Mouse (Mus musculus) frontal cortex, adult 2 months (tissue): ENCODE results near the gene Tor1a. TPM values are rescaled to one million over a fixed set of nuclear protein-coding genes. Genes with fewer than 3 reads are reported as not detected.

Source experiments
- DNase-seq, 2 experiments: peaks; one replicate each; pipeline ENCODE4 v3.0.0; 2022; ENCODE audit warnings: low spot score in 1 of 2; ENCODE audit errors: extremely low spot score in 1 of 2
- polyA plus RNA-seq: library from polyadenylated mRNA; depleted of rRNA; stranded (reverse); fragments of >200 nt; gene quantifications from 2 replicates; pipeline ENCODE4 v1.2.3, GENCODE M21; 2012; rRNA removed

Tor1a gene
- polyA plus RNA-seq = 45.7 and 53.9 TPM in 2 replicates

DNA sequence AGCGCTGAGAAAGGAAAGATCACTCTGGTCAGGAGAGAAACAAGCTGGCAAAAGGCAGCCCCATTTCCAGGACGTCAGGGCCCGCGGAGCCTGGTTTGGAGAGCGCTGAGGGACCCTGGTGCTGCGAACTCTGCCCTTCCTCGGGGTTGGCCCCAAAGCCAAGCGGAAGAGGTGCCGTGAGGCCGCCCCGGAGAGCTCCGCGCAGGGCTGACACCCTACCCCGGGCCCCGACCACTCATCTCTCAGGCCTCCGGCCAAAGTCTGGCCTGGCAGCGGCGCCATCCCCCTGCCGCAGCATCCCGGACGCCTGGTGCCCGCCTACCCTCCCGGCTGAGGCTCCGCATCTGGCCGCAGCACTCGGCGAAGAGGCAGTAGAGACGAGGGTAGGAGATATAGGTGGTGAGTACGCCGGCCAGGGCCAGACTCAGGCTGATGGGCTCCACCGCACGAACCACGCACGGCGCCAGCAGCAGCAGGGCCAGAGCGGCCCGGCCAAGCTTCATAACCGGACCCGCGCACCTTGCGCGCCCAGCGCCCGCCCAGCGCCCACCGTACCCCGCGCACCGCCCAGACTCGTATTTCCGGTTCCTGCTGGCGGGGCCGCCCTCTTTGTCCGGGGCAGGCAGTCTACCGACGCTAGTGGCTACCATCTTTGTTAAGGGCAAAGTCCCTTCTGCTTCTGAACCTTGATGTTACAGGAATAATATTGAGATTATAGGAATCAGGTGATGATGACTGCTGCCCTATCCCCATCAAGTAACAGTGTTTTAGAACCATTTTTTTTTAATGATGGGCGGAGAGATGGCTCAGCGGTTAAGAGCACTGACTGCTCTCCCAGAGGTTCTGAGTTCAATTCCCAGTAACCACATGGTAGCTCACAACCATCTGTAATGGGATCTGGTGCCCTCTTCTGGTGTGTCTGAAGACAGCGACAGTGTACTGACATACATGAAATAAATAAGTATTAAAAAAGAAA, at the start of gene Tor1a:
Gene Tor1a (minus strand): TSS at position 582 of the 976 bp plus-strand sequence.
- peak; percentile 79 to 92 for DNase-seq

DNA sequence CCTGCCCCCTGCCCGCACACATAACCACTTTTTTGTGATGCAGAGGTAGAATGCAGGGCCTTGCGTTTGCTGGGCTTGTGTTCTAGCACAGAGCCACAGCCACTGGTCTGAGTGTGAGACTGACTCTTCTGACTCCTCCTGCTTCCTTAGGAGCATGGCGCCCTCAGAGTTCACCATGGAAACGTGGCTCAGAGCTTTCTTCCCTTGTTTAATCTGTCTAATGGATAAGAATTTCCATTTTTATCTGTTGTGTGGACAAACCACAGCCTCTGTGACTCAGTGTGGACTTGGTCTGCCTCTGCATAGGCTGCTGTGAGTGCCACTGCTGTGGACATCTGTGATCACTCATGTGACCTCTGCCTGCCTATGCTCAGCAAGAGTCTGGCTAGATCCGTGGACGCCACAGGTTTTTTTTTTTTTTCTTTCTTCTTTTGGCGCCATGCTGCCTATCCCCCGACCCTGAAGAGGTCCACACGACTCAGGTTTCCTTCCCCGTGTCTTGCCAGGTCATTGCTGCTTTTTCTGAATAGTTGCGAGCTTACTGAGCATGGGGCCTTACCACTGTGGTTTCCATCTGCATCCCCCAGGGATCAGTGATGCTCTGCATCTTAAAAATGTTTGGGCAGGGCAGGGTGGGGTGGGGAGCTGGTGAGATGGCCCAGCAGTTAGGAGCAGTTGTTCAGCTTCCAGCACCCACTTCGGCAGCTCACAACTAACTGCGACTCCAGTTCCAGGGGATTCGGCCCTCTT, 45.8 kb upstream of the Tor1a start:
- DNase-seq = no peak

DNA sequence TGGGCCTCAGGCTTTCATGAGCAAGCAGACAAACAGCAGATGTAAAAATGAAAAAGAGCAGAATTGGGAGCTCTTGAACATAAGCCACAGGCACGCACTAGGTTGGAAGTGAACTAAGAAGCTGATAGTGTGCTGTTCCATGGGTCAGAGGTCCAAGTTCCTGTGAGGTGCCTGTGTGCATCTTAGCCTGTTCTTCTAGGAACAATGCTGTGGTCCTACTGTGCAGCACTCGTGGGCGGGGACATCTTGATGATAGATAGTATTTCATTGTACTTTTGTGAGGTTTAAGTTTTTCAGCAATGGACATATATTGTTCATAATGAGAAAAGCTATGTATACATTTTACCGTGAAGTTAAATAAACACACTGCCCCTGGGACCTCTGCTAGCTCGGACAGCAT, 39.5 kb upstream of the Tor1a start:
- no peak for DNase-seq

DNA sequence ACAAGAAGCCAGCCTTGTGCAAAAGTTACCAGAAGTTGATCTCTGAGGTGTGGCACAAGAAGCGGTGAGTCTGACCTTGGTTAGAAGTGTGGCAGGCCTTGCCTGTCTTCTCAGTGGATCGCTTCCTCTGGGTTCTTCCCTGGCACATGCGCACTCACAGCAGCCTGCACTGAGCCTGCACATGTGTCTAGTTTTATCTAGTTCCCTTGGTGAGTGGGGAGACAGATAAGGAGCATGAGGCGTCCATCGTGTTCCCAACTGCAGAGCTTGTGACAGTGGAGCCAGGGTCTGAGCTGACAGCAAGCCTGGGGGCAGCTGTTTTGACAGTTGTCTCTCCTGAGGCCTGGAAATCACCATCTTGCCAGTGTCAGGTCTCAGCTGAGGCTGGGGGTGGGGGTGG, 38.7 kb upstream of the Tor1a start:
- DNase-seq = no peak

DNA sequence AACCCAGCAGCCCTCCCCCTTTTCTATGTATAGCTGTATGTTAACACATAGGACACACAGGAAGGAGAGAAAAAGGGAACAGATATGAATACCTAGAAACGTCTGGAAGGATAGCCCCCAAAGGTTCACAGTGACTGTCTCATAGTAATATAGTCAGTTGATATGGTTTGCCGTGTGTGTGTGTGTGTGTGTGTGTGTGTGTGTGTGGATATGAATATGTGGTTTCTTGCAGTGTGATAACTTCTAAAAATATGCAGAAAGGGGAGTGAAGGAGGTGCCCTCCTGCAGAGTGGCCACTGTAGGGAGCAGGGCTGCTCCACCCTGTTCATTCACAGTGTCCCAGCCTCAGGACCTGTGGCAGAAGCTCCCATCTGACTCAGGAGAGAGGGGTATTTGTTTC, 37.7 kb upstream of the Tor1a start:
- no peak for DNase-seq

DNA sequence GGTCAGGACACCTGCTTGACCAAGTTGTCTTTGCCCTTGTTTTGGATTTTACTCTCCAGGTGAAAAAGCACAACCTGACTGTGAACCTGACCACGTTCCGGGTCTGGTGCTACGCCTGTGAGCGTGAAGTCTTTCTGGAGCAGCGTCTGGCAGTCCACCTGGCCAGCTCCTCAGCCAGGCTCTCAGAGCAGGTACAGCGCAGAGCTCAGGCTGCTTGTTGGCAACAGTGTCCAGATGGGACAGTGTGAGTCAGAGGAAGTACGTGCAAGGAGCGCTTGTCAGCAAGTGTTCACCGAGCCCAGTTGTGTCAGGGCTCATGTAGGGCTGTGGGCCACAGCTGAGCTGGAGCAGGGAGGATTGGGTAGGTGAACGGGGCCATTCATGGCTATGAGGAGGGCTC, 35.1 kb upstream of the Tor1a start:
- DNase-seq = no peak

DNA sequence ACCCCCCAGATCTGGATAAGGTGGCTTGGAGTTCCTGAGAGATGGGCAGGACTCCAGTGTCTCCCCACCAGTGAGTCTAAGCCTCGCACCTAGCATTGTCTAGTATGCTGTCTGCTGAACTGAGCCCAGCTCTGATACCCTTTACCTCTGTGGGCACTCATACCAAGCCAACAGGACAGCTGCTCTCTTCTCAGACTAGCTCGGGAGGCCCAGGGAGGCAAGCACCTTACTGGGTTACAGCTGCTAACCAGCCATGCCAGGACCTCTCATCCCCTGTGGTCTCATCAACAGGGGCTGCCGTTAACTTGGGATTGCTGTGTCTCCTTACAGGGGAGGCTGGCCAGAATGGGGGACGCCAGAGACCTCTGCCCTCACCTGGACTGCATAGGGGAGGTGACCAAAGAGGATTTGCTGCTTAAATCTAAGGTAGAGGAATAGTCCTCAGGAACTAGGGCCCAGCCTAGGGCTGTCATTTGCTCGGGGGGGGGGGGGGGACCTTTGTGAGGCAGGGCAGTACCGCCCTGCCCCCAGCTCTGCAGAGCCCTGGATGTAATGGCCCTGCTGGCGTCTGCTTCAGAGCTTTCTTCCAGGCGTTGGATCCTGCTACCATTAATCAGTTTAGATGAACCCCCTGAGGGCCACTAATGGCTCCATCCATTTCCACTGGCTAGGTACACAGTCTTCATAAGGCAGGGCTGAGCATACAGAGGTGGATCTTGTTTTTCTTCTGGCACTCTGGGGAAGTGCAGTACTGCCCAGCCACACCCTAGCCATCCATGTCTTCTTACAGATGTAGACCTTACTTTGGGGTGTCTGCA, 30.9 kb upstream of the Tor1a start:
- no peak for DNase-seq

DNA sequence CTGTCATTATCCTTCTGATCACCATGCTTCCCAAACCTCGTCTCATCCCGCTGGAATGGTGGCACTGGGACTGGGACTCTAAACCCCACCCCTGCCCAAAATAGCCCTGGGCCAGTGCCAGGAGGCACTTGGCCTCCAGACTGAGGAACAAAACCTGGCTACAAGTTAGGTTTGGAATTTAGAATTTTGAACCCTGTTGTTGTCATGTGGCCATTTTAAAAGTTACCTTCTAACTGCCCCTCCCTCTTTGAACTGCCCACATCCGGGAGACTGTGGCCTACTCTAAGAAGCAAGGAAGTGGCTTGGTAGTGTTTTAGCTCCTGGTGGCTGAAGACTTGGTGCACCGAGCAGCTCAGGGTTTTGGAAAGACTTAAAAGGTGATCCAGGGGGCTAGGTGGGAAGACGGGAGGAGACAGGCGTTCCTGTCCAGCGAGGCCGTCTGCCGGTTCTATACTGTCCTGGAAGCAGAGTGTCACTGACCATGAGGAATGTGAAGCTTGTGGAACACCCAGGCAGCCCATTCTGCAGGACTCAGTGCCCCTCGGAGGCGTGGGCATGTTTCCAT, 27.8 kb upstream of the Tor1a start:
- DNase-seq = no peak

DNA sequence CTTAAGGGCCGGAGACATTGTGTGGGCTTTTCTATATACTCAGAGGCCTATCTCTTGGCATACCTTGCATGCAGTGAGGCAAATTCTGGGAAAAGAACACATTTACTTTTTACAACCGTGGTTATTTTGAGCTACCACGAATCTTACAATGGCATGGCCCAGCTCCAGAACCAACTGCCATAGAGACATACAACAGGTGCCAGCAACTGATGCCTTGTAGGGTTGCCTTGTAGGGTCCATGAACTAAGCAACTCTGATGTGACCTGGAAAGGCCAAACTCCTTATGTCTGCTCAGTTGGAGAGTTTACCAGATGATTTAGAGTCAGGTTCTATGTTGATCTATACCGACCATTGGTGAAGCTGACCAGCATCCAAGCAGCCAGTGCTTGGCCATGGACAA, 27.1 kb upstream of the Tor1a start:
- no peak for DNase-seq

DNA sequence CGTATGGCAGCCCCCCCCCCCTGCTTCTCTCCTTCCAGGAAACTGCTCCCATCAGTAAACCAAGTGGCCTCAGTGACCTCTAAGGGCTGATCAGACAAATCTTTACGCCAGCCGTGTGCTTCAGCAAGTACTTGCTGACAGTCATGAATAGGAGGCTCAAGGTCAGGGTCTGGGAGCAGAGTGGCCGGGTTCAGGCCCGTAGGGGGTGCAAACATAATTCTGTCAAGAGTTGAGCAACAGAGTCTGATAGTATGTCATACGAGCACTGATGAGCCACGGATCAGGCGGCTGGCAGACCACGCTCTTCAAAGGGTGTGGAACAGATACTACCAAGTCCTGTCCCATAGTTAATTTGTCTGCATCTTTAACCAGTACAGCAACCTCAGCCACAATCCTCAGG, 22.5 kb upstream of the Tor1a start:
- DNase-seq = no peak

DNA sequence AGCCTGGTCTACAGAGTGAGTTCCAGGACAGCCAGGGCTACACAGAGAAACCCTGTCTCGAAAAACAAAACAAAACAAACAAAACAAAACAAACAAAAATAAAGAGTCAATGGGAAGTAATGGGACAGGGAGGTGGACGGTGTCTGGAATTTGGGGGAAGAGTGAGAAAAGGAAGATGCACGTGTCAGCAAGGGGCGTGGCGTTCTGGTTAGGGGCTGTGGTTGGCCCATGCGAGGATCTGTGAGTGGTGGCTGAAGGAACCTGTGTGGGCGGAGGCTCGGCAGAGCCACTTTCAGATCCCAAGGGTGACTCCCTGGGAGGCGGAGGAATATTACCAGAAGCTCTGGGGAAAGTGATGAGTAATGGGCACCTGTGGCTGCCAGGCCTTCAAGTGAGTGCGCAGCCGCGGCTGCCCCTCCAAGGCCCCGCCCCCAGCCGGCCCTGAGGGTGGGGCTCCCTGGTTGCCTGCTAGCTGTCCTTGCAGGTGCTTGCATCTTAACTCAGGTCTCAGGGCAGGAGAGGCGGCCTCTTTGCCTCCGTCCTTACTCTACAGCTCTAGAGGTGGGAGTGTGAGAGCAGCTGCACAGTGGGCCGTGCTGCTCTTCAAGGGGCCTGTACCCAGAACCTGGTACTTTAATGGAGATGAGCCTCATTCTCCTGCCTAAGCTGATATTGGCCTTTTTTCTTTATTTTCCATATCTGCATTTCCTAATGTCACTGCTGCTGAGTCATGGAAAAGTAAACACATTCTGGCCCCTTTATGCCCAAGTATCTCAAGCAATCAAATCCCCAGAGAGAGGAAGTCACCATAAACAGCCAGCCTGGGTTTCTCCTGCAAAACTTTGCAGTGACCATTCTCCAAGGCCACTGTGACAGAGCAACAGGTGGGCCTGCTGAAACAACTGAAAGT, 17.6 kb upstream of the Tor1a start:
- peak in 1 of 2 experiments; percentile 48 for DNase-seq

DNA sequence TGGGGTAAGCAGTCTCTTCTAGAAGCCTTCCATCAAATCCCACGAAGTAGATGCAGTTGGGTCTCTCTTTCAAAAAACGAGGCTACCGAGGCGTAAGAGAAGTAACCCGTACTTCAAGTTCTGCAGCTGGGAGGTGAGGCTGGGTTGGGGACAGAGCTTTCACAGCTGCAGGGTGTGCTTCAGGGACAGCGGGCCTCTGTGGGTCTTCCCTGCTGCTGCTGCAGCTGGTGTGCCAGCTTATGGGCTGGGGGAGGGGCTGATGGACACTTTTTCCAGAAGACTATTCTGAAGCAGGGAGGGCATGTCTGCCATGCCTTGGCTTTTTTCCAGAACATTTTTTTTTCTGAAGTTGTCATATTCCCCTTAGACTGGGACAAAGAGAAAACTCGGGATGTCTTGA, 15.3 kb upstream of the Tor1a start:
- DNase-seq = no peak

DNA sequence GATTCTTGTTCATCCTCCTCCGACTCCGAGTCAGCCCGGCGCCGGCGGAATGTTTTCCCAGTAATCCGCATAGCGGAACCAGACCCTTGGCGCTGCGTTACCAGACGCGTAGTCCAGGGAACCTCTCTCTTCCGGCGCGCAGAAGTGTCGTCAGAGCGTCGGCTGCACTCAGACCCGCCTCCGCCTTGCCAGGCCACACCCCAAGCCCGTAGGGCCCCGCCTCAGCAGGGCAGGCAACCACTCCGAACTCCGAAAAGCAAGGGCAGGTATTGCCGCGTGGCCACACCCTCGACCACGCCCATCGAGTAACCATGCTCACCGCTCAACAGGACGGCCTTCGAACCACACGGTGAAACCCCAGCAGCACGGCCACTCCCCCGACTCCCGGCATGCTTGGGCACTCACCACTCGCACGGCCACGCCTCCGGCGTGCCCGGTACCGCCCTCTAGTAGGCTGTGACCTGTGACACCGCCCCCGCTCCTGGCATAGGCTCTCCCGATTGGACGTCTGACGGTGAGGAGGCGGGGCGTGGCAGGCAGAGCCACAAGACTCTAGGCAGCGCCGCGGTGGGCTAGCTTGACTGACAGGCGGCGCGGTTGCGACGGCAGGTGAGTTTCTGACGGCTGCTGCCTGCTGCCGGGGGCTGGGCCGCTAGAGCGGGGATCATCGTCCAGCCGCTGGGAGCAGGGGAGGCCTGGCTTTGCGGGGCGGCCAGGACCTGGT, 14.2 kb upstream of the Tor1a start, which contains the start of the genes BC005624 and Usp20:
Gene BC005624 (minus strand): TSS at position 412 of the 724 bp plus-strand sequence.
Gene Usp20 (plus strand): TSS at position 490 of the 724 bp plus-strand sequence.
- peak; percentile 99 for DNase-seq

DNA sequence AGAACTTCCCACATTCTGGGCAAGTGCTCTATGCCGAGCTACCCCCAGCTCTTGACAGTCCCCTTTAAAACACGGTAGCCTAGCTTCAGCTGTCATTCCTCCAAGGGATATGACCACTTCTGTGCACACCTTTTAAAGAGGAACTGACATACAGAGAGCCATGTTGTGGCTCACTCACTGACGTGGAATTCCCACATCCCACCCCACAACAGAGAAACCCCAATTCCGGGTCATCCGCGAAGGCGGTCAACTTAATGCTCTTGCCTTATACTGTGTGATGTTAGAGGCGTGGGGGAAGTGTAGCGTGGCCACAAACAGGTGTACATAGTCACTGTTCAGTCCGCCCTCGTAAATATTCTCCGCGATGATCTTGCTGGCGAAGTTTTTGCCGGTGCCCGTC, 907 bp downstream of the Tor1a start:
- DNase-seq = no peak

DNA sequence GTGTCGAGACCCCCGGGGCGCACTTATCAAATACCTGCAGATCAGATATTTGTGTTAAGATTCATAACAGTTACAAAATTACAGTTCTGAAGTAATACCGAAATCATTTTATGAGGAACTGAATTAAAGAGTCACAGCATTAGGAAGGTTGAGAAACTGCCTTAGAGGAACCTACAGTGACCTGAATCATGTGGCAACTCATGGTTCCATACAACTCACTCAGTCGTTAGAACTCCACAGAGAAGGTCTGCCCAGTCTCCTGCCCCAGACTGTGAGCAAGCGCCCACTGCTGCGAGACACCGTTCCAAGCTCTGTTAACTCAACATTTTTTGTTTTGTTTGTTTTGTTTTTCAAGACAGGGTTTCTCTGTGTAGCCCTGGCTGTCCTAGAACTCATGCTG, 2.1 kb downstream of the Tor1a start:
- DNase-seq = no peak

DNA sequence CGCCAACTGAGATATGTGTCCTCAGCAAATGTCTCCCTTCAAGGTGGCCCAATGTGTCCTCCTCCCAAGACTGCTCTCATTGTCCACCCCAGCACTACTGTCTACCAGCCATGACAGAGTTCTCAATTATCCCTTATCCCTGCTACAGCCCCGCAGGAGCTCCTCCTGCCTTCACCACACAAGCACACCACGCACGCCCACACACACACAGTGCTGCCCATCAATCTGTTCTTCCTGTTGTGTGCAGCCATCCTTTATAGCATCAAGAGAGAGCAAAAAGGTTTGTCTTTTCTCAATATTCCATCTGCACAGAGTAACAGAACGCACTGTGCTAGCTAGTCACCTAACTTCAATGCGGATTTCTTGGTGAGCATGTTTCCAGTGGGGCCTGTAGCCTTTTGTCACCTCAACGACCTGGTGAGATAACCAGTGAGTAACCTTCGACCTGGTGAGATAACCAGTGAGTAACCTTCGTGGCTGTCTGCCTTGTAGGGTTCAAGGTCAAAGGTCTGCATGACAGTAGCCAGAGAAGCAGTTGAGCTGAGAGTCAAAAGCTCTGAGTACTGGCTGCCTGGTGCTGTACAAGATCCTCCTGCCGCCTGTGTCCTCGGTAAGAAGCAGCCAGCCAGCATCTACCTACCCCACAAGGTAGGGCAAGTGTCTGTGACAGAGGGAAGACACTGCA, 5.0 kb downstream of the Tor1a start:
- DNase-seq = no peak

DNA sequence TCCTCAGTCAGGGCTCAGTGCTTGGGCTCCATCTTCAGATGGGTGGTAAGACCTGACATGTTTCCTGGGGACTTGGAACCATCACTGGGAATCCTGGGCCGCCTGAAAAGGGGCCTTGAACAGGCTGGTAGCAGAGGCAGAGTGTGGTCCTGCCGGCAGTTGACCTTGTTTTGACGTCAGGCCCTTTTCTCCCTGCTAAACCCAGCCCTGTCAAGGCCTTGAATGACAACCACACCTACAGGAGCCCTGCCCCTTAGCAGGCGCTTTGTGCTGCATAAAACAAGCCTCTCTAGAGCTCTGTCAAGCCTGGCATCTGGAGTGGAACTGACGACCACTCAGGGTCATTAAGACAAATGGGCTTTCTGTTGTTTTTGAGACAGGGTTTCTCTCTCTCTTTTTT, 7.9 kb downstream of the Tor1a start:
- no peak for DNase-seq

DNA sequence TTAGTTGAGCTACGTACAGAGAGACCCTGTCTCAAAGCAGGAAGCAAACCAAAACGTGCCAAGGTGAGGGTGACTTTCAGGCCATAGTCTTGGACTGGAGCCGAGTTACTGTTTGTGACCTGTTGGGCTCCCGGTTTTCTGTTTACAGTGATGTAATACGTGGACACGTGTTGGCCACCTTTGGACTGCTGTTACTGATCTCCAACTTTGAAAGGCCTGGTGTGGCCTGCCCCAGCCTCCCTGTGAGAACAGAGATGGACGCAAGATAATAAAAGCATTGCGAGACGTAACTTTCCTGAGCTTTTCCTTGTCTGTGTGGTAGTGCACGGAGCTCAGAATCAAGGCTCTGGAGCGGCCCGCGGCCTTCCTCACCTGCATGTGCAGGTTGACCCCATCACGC, 9.0 kb downstream of the Tor1a start:
- DNase-seq = no peak
